Mouse (Mus musculus) liver, adult 2 months (tissue): ENCODE results near the gene Ubiad1.

Experiments used
- CTCF ChIP-seq: fragments of 200-500 bp; IDR thresholded peaks from 2 replicates; pipeline ENCODE4 v1.5.1; 2011; ENCODE audit warnings: low read depth, low read length, control low read depth
- POLR2A ChIP-seq: fragments of 200-500 bp; IDR thresholded peaks from 2 replicates; pipeline ENCODE4 v1.6.1; 2011; ENCODE audit warnings: low read length, control low read depth; ENCODE audit not compliant: insufficient read depth; ENCODE audit errors: extremely low read depth

- TF ChIP-seq POLR2A (no peak), CTCF (no peak)
Measured at GRCm38 (mm10) chr4:148428544-148428943, 16.0 kb downstream of the Ubiad1 start.
